Mouse (Mus musculus): ENCODE measurements around the gene Alkbh7.

Alkbh7 gene

GRCm38 (mm10) chr17:56988441-56988840 is 8.7 kb upstream of the Alkbh7 start:
- no peak for DNase-seq

GRCm38 (mm10) chr17:56988921-56989430 is 8.2 kb upstream of the Alkbh7 start:
- no peak for DNase-seq

DNA sequence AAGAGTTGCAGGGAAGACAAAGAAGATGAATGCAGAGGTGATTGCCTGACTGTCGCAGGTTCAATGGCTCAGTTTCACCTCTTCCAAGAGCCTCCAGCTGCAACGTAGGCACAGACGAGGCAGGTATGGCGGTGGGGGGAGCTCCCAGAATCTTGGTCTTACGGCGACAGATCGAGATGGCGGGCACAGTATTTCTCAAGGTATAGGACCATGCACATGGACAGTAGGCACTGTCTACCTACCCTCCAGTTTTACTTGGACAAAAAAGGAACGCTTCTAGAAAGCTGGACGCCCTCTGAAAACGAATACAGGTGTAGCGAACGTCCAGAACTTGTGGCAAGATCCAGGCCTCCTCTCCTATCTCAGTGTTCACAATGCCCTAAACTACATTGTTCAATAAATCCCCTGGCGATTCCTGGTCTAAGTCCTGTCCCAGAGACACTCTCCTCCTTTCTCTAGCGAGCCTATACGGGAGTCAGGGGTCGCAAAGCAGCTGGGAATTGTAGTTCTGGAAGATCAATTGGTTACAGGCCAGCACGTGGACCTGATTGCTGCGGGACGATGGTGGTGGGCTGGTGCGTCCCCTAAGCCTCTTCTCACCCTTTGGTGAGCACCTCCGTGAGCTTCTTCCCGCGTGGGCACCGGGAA is 7.5 kb upstream of the Alkbh7 start:
- DNase-seq = peak in 1 of 2 experiments; percentile 31

- DNase-seq = peak; percentile 94 to 95
Measured at GRCm38 (mm10) chr17:56990115-56990746, 6.9 kb upstream of the Alkbh7 start, which contains the start of gene Clpp. Gene Clpp (plus strand): TSS chr17:56990305.

DNA sequence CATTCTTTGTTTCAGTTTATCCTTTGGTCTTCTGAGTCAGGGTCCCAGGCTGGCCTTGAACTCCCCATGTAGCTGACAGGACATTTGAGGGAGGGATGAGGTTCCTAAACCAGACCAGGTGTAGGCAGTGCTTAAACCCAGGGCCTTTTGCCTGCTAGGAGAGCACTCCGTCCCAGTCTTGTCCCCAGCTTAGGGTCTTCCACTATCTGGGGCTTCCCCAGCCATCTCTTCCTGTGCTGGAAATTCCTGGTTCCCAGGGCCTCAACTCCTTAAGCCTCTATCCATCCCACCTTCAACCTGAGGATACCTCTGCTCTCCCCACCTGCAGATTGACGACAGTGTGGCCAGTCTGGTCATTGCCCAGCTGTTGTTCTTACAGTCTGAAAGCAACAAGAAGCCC is 6.2 kb upstream of the Alkbh7 start:
- no peak for DNase-seq

DNA sequence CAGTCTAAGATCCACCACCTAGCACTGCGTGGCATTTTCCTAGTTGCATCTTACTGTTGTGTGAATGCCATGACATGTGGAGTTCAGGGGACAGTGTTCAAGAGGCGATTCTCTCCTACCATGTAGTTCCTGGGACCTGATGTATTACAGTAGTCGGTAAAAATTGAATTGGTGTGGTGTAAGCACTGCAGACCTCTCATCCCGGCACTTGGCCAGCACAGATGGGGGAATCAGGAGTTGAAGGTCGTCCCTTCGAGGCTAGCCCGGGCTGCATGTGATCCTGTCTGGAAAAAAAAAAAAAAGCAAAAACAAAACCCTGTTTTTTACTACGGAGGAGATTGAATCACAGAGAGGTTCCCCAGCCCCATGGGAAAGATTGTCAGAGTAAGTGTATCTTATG is 2.1 kb upstream of the Alkbh7 start:
- DNase-seq = no peak

DNA sequence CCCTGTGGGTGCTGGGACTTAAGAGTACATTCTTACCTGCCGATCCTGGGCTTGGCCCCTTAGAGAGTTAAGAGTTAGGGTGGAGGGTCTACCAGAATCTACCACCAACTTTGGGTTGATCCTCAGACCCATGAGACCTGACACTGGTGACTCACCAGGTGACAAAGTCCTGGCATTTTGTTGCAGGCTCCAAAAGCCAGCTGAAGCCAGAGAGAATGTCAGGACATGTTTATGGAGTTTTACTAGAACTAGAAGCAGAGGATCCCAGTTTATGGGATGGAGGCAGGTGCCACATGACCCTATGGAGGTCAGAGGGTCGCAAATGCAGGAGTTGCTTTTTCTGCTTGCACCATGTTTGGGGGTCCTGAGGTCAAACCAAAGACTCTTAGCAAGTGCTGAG is 633 bp upstream of the Alkbh7 start:
- no peak for DNase-seq

DNA sequence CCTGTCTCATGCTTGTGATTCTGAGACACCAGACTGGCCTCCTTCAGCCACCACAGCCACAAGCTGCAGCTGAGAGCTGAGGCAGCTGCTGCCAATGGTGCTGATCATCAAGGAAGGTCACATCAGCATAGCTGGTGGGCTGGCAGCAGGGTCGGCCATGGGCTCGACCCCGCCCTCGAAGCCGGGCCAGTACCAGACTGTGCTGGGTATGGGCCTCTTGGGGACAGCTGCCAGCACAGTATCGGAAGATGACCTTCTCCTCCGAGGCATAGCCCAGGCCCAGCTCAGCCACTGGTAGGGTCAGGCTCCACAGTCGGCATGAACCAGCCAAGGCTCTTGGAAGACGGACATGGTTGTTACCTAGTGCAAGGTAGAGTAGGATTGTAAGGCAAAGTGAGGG is 2.3 kb downstream of the Alkbh7 start:
- no peak for DNase-seq

- no peak for DNase-seq
Measured at GRCm38 (mm10) chr17:56999968-57000609, 3.0 kb downstream of the Alkbh7 start, which contains the start of gene Pspn. Gene Pspn (minus strand): TSS chr17:57000018.

- DNase-seq = no peak
Measured at GRCm38 (mm10) chr17:57001228-57001627, 4.1 kb downstream of the Alkbh7 start.

- DNase-seq = no peak
Measured at GRCm38 (mm10) chr17:57003994-57004393, 6.9 kb downstream of the Alkbh7 start.

DNA sequence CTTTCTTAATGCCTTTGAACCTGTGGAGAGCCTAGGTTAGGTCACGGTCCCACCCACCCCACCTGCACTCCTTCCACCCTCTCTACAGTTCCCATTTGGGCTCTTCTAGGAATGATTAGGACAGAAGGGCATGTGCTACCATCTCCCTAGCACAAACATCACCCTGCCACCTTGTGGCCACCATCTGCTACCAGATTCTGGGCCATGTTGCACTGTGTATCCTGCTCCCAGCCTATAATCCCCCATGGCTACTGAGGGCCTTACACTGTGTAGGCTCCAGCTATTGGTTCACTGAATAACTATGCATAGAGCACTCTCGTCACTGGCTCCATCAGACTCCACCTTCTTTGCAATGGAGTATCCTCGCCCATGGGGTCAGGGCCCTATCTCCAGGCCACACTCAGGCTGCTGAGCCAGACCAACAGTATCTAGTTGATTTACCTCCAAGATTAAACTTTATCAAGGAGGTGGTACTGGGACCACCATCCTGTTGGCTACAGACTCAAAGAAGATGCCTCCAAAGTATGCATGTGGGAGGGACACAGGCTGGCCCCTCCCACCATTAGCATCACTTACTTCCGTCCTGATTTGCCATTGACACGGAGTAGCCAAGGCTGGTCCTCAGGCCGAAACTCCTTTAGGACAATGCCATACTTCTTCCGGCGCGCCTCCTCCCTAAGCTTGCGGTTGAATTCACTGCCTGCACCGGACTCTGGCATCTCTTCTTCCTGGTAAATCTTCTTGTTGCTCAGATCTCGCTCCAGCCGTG is 10.2 kb downstream of the Alkbh7 start:
- no peak for DNase-seq

GRCm38 (mm10) chr17:57010911-57011235 is 13.7 kb downstream of the Alkbh7 start:
- no peak for DNase-seq

GRCm38 (mm10) chr17:57011236-57012141 is 14.3 kb downstream of the Alkbh7 start, which contains the start of the genes Gtf2f1 and Gm17949:
Gene Gtf2f1 (minus strand): TSS chr17:57011288.
Gene Gm17949 (plus strand): TSS chr17:57011469.
- peak; percentile 85 to 93 for DNase-seq

DNA sequence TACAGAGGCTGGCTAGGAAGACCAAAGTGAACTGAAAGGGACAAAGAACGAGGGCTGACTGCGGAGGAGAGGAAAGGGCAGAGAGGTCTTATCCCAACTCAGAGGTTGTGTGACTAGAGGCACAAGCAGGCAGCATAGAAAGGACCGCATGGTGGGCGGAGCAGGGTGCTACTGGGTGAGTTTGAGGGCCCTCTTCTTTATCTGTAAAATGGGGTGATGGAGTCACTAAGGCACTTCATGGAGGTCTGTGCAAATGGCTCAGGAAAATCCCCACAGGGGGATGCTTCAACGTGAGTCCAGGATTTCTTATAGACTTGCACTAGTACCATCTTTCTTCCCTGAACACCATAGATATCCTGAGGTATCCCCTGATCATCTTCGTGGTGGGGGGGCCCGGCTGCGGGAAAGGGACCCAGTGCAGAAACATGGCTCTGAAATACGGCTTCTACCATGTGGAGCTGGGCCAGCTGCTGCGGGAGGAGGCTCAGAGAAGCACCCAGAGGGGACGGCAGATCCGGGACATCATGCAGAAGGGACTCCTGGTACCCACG is 15.2 kb downstream of the Alkbh7 start:
- no peak for DNase-seq

GRCm38 (mm10) chr17:57019693-57020092 is 22.6 kb downstream of the Alkbh7 start:
- no peak for DNase-seq

- no peak for DNase-seq
Measured at GRCm38 (mm10) chr17:57020960-57021359, 23.8 kb downstream of the Alkbh7 start.

- DNase-seq = no peak
Measured at GRCm38 (mm10) chr17:57027471-57027870, 30.3 kb downstream of the Alkbh7 start.

- DNase-seq = no peak
Measured at GRCm38 (mm10) chr17:57029691-57030090, 32.6 kb downstream of the Alkbh7 start.

GRCm38 (mm10) chr17:57030931-57031660 is 34.0 kb downstream of the Alkbh7 start, which contains the start of gene Khsrp:
Gene Khsrp (minus strand): TSS chr17:57031522.
- peak; percentile 46 to 58 for DNase-seq
